Mouse (Mus musculus) neural tube, embryonic 14.5 days (tissue): Measurements from ENCODE around the gene Kat2a. TPM values are rescaled to one million over a fixed set of nuclear protein-coding genes. Genes with fewer than 3 reads are reported as not detected.
A peak's percentile ranks its signal among the peaks of the same experiment; 100 is the strongest.

Source experiments
- ATAC-seq: fragments of 200-750 bp; cut with Nextera tagmentation; 2 replicates; pipeline ENCODE4 v1.8.0; 2017; ENCODE audit warnings: low read depth, mild to moderate bottlenecking, moderate TSS enrichment, moderate library complexity
- H3K27ac ChIP-seq: fragments of 300-500 bp; sonication (generic); 2 replicates; pipeline ENCODE4 v1.5.1; 2014; ENCODE audit warnings: low read depth, mild to moderate bottlenecking, control low read depth, low read length, moderate library complexity, mixed read lengths
- H3K27me3 ChIP-seq: fragments of 300-500 bp; sonication (generic); 2 replicates; pipeline ENCODE4 v1.6.1; 2014; ENCODE audit warnings: low read length; ENCODE audit not compliant: control insufficient read depth, insufficient read depth
- H3K36me3 ChIP-seq: fragments of 300-500 bp; sonication (generic); 2 replicates; pipeline ENCODE4 v1.6.1; 2014; ENCODE audit warnings: low read length, mixed read lengths; ENCODE audit not compliant: control insufficient read depth, insufficient read depth
- H3K4me1 ChIP-seq: fragments of 300-500 bp; sonication (generic); 2 replicates; pipeline ENCODE4 v1.6.1; 2014; ENCODE audit warnings: low read length; ENCODE audit not compliant: control insufficient read depth, insufficient read depth
- H3K4me2 ChIP-seq: fragments of 300-500 bp; sonication (generic); 2 replicates; pipeline ENCODE4 v1.6.1; 2014; ENCODE audit warnings: mild to moderate bottlenecking, low read depth, low read length, control low read depth
- H3K4me3 ChIP-seq: fragments of 300-500 bp; sonication (generic); 2 replicates; pipeline ENCODE4 v1.5.1; 2014; ENCODE audit warnings: low read depth, low read length, control low read depth, mixed read lengths
- H3K9ac ChIP-seq: fragments of 300-500 bp; sonication (generic); replicated peaks from 2 replicates; pipeline ENCODE4 v1.6.1; 2014; ENCODE audit warnings: low read depth, mild to moderate bottlenecking, control low read depth, low read length, mixed read lengths
- H3K9me3 ChIP-seq: fragments of 300-500 bp; sonication (generic); 2 replicates; pipeline ENCODE4 v1.6.1; 2016; ENCODE audit warnings: low read length; ENCODE audit not compliant: control insufficient read depth
- WGBS: fragments of 180-500 bp; shearing (Covaris S2); extraction: QIAGEN DNeasy Blood & Tissue Kit; methylation state at CpG from one replicate; pipeline ENCODE4 v1.1.7; 2014; 5-methylcytosine and 5-hydroxymethylcytosine counted together
- polyA plus RNA-seq: library from polyadenylated mRNA; unstranded; fragments of >200 nt; fragmentation: Nextera tagmentation; extraction: Ambion mirVana; gene quantifications from 2 replicates; pipeline ENCODE4 v1.2.1, GENCODE M21; 2014

Gene Kat2a
- polyA plus RNA-seq, 1 experiment from 2014 or later = 55.3 TPM

DNA sequence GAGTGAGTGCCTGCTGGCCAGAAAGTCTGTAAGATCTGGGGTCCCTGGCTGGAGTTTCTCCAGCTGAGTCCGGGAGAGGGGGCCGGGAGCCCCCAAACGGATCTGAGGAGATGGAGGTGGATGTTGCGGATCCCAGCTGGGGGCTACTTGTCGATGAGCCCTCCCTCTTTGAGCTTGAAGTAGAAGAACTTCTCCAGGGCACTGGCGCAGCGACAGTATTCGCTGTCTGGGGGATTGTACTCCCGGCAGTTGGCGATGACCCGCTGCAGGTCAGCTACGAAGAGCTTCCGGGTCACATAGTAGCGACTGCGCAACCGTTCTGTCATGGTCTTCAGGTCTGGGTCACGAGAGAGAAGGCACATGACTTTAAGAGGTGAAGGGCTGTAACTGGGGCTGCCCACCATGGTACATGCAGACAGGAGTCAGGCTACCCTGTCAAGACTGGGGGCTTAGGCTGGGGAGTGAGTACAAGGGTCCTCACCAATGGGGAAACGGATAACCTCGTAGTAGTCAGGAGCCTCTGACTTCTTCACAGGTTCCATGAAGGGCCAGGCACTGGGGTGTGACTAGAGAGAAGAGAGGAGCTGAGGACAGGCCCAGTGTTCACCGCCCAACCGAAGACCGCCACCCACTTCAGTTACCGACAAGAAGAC lies 7.0 kb downstream of the Kat2a start:
- H3K36me3 ChIP-seq = peaks cover 29% of the 10 kb centered on the region
- no peak overlapping the region for H3K4me2 ChIP-seq
- no peaks in the 10 kb centered on the region for H3K27me3 ChIP-seq
- H3K9ac ChIP-seq = no peak overlapping the region
- ATAC-seq = no peak
- WGBS = 94% methylated on average over 23 of the region's 23 CpGs
- H3K9me3 ChIP-seq = no peaks in the 10 kb centered on the region
- no peak overlapping the region for H3K4me3 ChIP-seq
- H3K27ac ChIP-seq = no peak overlapping the region
- no peaks in the 10 kb centered on the region for H3K4me1 ChIP-seq

DNA sequence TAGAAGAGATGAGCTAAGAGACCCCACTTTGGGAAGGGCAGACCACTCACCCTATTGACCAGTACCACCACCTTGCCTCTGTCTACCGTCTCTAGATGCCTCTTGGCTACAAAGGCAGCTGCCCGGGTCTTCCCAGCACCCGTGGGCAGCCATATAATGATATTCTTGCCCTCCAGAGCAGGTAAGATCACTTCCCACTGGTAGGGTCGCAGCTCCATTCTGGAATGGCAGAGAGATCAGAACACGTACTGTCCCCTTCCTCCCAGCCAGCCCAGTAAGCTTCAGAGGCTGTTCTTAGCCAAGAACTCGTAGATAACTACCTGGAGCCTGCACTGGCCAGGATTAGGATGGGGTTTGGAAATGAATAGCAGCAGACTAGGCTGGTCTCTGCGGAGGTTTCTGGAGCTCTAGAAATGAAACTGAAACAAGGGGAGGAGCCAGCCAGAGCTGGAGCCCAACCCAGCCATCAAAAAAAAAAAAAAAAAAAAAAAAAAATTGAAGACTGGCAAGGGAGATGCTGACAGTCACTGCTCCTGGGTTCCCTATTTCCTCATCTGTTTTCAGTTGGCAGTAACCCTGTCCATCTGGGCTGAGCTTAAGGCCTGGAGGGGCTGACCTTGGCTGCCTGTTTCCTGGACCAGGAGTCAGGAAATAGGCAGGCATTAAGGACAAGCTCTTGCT lies 8.3 kb downstream of the Kat2a start, which contains the start of gene Dhx58:
TSS of gene Dhx58 (minus strand) at position 421 of the 681 bp plus-strand sequence.
- H3K4me2 ChIP-seq = no peak within 1 kb of the TSS
- no peak within 1 kb of the TSS for H3K4me3 ChIP-seq
- no peak within 1 kb of the TSS for H3K9ac ChIP-seq
- H3K27me3 ChIP-seq = no peaks in the 10 kb centered on the region
- ATAC-seq = no peak
- H3K36me3 ChIP-seq = peaks cover 21% of the 10 kb centered on the region
- 75% methylated on average over 7 of the region's 7 CpGs for WGBS
- H3K9me3 ChIP-seq = no peaks in the 10 kb centered on the region
- H3K27ac ChIP-seq = no peak within 1 kb of the TSS
- no peaks in the 10 kb centered on the region for H3K4me1 ChIP-seq

DNA sequence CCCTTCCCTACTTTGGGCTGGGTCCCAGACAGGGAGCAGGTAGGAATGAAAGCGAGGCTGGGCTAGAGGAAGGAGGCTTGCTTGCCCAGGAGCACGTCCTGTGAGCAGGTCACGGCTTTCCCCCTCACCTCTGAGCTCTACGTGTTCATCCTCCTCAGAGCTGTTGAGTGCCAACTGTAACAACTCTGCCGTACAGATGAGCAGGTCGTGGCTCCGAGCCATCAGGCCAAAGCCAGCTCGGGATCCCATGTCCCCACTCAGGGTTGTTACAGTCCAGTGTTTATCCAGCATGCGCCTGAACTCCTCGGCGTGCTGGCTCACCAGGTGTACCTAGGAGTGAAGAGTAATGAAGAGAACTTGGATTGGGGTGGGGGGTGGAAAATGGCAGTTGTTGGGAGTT lies 8.9 kb downstream of the Kat2a start:
- H3K4me3 ChIP-seq = no peak overlapping the region
- no peak overlapping the region for H3K27ac ChIP-seq
- 75% methylated on average over 11 of the region's 11 CpGs for WGBS
- no peak overlapping the region for H3K4me2 ChIP-seq
- no peak for ATAC-seq
- H3K4me1 ChIP-seq = no peaks in the 10 kb centered on the region
- peaks cover 15% of the 10 kb centered on the region; the same call in 1 of the 2 replicates for H3K36me3 ChIP-seq
- H3K9ac ChIP-seq = no peak overlapping the region
- H3K27me3 ChIP-seq = no peaks in the 10 kb centered on the region
- no peaks in the 10 kb centered on the region for H3K9me3 ChIP-seq

DNA sequence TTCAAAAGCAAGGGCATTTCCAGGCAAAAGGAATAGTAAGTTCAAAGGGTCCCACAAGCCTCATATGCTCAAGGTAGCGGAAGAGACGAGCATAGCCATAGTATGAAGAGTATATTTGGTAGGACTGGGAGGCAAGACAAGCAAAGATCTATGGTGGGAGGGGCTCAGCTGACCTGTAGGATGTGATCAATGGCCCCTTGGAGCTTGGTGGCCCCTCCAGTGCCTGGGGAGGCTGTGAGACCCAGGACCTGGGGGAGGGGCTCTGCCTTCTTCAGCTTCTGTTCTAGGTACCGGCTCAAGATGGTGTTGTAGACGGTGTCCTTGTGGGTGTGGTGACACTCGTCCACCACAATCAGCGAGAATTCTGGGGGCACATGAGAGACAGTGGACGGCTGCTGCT lies 9.4 kb downstream of the Kat2a start:
- no peak overlapping the region for H3K4me3 ChIP-seq
- H3K9me3 ChIP-seq = no peaks in the 10 kb centered on the region
- 0 out of 2 replicates have a peak overlapping the region, but pooled peaks have one; percentile 19 for H3K4me2 ChIP-seq
- no peaks in the 10 kb centered on the region for H3K27me3 ChIP-seq
- ATAC-seq = no peak
- peaks cover 12% of the 10 kb centered on the region; the same call in 1 of the 2 replicates for H3K36me3 ChIP-seq
- no peak overlapping the region for H3K27ac ChIP-seq
- 43% methylated on average over 7 of the region's 7 CpGs for WGBS
- H3K4me1 ChIP-seq = no peaks in the 10 kb centered on the region
- H3K9ac ChIP-seq = no peak overlapping the region

DNA sequence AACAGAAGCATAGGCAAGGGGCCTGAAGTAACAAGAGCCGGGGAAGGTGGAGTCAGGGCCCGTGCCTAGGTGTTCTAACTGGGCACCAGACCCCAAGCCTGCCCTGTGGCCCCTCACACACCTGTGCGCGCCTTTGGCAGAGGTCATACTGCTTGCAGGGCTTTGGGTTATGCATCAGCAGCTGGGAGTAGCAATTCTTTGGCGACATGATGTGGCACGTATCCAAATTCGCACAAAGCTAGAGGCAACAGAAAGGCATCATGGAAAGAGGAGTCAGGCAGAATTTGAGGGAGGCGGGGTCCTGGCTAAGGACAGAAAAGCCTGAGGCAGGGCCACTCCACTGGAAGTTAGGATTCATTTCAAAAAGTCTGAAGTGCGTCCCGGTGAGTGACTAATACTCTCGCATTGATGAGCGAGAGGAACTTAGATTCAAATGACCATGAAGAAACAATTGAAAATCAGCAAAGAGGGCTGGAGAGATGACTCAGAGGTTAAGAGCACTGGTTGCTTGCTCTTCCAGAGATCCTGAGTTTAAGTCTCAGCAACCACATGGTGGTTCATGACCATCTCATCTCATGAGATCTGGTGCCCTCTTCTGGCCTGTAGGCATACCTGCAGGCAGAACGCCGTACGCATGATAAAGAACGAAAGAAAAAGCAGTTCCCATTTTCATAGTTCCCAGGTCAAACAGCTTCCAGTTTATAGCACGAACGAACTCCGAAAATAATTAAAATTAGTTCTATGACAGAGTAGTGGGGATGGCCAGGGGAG lies 10.0 kb downstream of the Kat2a start:
- H3K27me3 ChIP-seq = no peaks in the 10 kb centered on the region
- H3K4me1 ChIP-seq = no peaks in the 10 kb centered on the region
- H3K9me3 ChIP-seq = no peaks in the 10 kb centered on the region
- peak; percentile 14; the same call in 1 of the 2 replicates for ATAC-seq
- 40% methylated on average over 19 of the region's 19 CpGs for WGBS
- H3K9ac ChIP-seq = no peak overlapping the region
- H3K27ac ChIP-seq = no peak overlapping the region
- no peak overlapping the region for H3K4me3 ChIP-seq
- peaks cover 12% of the 10 kb centered on the region; the same call in 1 of the 2 replicates for H3K36me3 ChIP-seq
- 0 out of 2 replicates have a peak overlapping the region, but pooled peaks have one; percentile 19 for H3K4me2 ChIP-seq

DNA sequence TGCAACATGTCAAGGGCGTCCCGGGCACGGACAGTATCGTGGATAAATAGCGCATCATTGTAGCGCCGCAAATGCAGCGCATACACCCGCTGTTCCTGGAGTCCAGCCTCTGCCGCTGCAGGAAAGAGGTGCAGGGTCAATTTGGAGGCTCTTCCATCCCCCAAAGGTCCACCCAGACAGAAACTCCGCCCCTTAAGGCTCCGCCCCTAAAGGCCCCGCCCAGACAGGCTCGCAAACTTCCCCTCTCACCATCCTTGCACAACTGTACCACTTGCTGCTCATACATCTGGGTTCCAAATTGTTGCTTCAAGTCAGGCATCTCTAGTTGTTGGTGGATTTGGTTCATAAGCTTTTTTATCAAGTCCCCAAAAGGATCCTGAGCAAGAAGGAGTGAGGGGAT lies 11.0 kb downstream of the Kat2a start:
- Histone ChIP-seq H3K36me3 (peaks cover 12% of the 10 kb centered on the region; the same call in 1 of the 2 replicates), H3K27ac (no peak overlapping the region), H3K9me3 (no peaks in the 10 kb centered on the region), H3K4me1 (no peaks in the 10 kb centered on the region), H3K4me3 (no peak overlapping the region), H3K9ac (no peak overlapping the region), H3K4me2 (no peak overlapping the region; the same call in 1 of the 2 replicates), H3K27me3 (no peaks in the 10 kb centered on the region)
- no peak for ATAC-seq
- WGBS = 7% methylated on average over 14 of the region's 14 CpGs

DNA sequence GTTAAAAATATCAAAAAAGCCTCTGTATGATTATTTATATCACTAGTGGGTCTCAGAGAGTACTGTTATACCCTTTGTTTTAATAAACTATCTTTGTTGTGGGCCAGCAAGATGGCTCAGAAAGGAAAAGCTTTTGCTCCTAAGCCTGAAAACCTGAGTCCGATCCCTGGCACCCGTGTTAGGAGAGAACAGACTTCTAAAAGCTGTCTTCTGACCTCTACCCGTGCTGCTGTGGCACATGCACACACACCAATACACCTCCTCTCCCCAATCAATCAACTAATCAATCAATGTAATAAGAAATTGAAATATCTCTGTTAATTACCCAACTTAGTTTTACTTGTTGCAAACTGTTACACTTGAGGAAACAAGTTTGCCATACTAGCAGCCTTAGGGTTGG lies 11.6 kb downstream of the Kat2a start:
- 80% methylated on average over 3 of the region's 3 CpGs for WGBS
- Histone ChIP-seq H3K36me3 (peaks cover 12% of the 10 kb centered on the region; the same call in 1 of the 2 replicates), H3K27ac (no peak overlapping the region), H3K4me3 (no peak overlapping the region), H3K9ac (no peak overlapping the region), H3K4me2 (no peak overlapping the region), H3K4me1 (no peaks in the 10 kb centered on the region), H3K9me3 (no peaks in the 10 kb centered on the region), H3K27me3 (no peaks in the 10 kb centered on the region)
- ATAC-seq = no peak

DNA sequence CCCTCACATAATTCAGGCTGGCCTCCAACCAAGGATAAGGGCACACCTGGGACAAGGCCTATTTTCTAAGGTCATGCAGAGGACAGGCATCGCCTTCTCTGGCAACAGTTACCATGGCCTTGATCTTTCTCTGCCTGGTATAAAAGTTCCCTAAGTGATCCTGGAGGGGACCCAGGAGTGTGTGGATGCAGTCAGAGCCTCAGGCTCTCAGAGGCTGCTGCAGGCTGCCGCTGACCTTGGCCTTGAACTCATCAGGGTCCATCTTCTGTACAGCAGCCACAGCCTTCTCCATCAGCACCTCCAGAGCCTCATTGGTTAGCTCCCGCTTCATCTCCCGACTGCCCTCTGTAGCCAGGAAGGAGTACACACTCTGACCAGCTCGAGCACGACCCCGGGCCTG lies 14.3 kb downstream of the Kat2a start:
- H3K36me3 ChIP-seq = no peaks in the 10 kb centered on the region
- no peak for ATAC-seq
- H3K4me1 ChIP-seq = no peaks in the 10 kb centered on the region
- 70% methylated on average over 7 of the region's 7 CpGs for WGBS
- H3K9me3 ChIP-seq = no peaks in the 10 kb centered on the region
- no peak overlapping the region for H3K9ac ChIP-seq
- H3K27ac ChIP-seq = no peak overlapping the region
- no peak overlapping the region for H3K4me2 ChIP-seq
- H3K4me3 ChIP-seq = no peak overlapping the region
- H3K27me3 ChIP-seq = no peaks in the 10 kb centered on the region

DNA sequence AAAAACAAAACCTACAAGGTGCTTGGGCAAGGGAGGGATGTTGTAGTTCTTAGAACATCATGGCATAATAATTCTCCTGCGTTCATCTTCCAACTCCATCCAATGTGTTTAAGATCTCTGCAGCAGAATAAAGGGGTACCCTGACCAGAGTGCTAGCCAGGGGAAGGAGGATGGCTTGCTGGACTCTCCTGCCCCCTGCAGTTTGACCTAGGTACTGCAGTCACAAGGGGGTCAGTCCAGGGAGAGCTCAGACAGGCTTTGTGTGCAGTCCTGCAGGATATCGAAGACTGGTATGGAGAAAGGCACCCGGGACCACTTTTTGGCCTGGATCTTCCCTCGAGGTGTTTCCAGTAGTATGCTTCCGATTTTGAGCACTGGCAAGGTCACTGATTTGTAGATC lies 17.3 kb downstream of the Kat2a start:
- Histone ChIP-seq H3K9ac (no peak overlapping the region), H3K27me3 (no peaks in the 10 kb centered on the region), H3K4me2 (no peak overlapping the region), H3K4me3 (no peak overlapping the region), H3K4me1 (no peaks in the 10 kb centered on the region), H3K27ac (no peak overlapping the region), H3K9me3 (no peaks in the 10 kb centered on the region), H3K36me3 (no peaks in the 10 kb centered on the region)
- 41% methylated on average over 5 of the region's 5 CpGs for WGBS
- no peak for ATAC-seq
